Mouse (Mus musculus): ENCODE measurements around the gene Aco1.

- TF ChIP-seq CTCF (IDR thresholded peaks at IDR 0.05; ENCODE audit: extremely low read depth, insufficient read length, insufficient replicate concordance, low read depth, low read length): no peak
- TF ChIP-seq POLR2A (IDR thresholded peaks at IDR 0.05; ENCODE audit: low read depth, low read length): no peak
Measured at GRCm38 (mm10) chr4:40244035-40244434, 101.2 kb downstream of the Aco1 start.

Measured in small intestine, adult 2 months (tissue).